Mouse (Mus musculus): ENCODE results near the gene Gabrr2.

DNA sequence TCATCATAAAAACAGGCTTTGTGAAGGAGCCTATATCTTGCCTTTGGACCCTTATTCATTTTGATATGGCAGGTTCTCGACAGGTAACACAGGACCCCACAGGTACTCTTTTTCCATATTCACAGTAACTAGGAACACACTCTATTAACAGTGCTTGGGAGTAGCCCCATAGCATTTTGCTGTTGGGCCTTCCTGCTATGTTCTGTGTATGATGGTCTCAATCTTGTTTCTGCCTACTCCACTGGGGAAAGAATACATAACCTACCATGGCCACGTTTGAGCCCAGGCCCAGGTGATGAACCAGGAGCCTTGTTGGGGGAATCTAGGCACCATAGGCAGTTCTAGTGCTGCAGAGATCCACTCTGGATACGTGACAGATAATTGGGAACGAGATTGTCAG is 11.6 kb downstream of the Gabrr2 start:
- no peak for TF ChIP-seq POLR2A (IDR thresholded peaks at IDR 0.05; ENCODE audit: insufficient read depth, low read depth, low read length)
- TF ChIP-seq CTCF (IDR thresholded peaks at IDR 0.05), result no peak

All from heart, adult 2 months (tissue).